Mouse (Mus musculus) testis, postnatal 10 days (tissue): Measurements from ENCODE around the gene Cenpv.
"Not testable (repeated sequence)": the region's sequence is repeated elsewhere in the genome, so short reads cannot be mapped to it uniquely, and the experiment has no call there.

Experiments used
- DNase-seq: peaks from one replicate; pipeline ENCODE4 v3.0.0; 2021; ENCODE audit warnings: low spot score

Cenpv gene

GRCm38 (mm10) chr11:62553633-62554032, 14.6 kb upstream of the Cenpv start:
- no peak for DNase-seq

GRCm38 (mm10) chr11:62553186-62553585, 14.1 kb upstream of the Cenpv start:
- DNase-seq: no peak

- DNase-seq: peak; percentile 95
Measured at GRCm38 (mm10) chr11:62551226-62552119, 12.4 kb upstream of the Cenpv start.

GRCm38 (mm10) chr11:62550727-62551225, 11.7 kb upstream of the Cenpv start, which contains the start of gene Ubb:
Ubb (plus strand) TSS chr11:62551171.
- DNase-seq: peak; percentile 99

GRCm38 (mm10) chr11:62550227-62550685, 11.2 kb upstream of the Cenpv start:
- DNase-seq: no peak

- peak; percentile 86 for DNase-seq
Measured at GRCm38 (mm10) chr11:62549782-62550181, 10.7 kb upstream of the Cenpv start.

GRCm38 (mm10) chr11:62543991-62544390, 4.9 kb upstream of the Cenpv start:
- DNase-seq: no peak

GRCm38 (mm10) chr11:62541581-62541980, 2.5 kb upstream of the Cenpv start:
- no peak for DNase-seq

- DNase-seq: no peak
Measured at GRCm38 (mm10) chr11:62540969-62541368, 1.9 kb upstream of the Cenpv start.

GRCm38 (mm10) chr11:62540167-62540566, 1.1 kb upstream of the Cenpv start:
- DNase-seq: no peak

- peak; percentile 75 for DNase-seq
Measured at GRCm38 (mm10) chr11:62538321-62539088, 556 bp downstream of the Cenpv start.

- no peak for DNase-seq
Measured at GRCm38 (mm10) chr11:62537590-62537989, 1.5 kb downstream of the Cenpv start.

- no peak for DNase-seq
Measured at GRCm38 (mm10) chr11:62537089-62537488, 2.0 kb downstream of the Cenpv start.

- no peak for DNase-seq
Measured at GRCm38 (mm10) chr11:62522283-62522682, 16.8 kb downstream of the Cenpv start.

GRCm38 (mm10) chr11:62518991-62519390, 20.1 kb downstream of the Cenpv start:
- DNase-seq: no peak

- DNase-seq: no peak
Measured at GRCm38 (mm10) chr11:62513311-62513710, 25.8 kb downstream of the Cenpv start.

- DNase-seq: no peak
Measured at GRCm38 (mm10) chr11:62512529-62513080, 26.5 kb downstream of the Cenpv start.

- no peak for DNase-seq
Measured at GRCm38 (mm10) chr11:62511444-62512202, 27.4 kb downstream of the Cenpv start.

- no peak for DNase-seq
Measured at GRCm38 (mm10) chr11:62510956-62511355, 28.1 kb downstream of the Cenpv start.

GRCm38 (mm10) chr11:62509571-62509970, 29.5 kb downstream of the Cenpv start:
- no peak for DNase-seq

GRCm38 (mm10) chr11:62508816-62509215, 30.2 kb downstream of the Cenpv start:
- not testable (repeated sequence) for DNase-seq

- DNase-seq: not testable (repeated sequence)
Measured at GRCm38 (mm10) chr11:62508365-62508764, 30.7 kb downstream of the Cenpv start.
